Mouse (Mus musculus): ENCODE data around the gene Pgbd1. TPM values are rescaled to one million over a fixed set of nuclear protein-coding genes. Genes with fewer than 3 reads are reported as not detected.

Gene Pgbd1
- polyA plus RNA-seq (2015; fragmentation: Illumina TruSeq; extraction: RNeasy Lipid Tissue Mini Kit (QIAGEN cat#74804); ENCODE audit: insufficient read depth, low read depth, low replicate concordance): 0.50 TPM

DNA sequence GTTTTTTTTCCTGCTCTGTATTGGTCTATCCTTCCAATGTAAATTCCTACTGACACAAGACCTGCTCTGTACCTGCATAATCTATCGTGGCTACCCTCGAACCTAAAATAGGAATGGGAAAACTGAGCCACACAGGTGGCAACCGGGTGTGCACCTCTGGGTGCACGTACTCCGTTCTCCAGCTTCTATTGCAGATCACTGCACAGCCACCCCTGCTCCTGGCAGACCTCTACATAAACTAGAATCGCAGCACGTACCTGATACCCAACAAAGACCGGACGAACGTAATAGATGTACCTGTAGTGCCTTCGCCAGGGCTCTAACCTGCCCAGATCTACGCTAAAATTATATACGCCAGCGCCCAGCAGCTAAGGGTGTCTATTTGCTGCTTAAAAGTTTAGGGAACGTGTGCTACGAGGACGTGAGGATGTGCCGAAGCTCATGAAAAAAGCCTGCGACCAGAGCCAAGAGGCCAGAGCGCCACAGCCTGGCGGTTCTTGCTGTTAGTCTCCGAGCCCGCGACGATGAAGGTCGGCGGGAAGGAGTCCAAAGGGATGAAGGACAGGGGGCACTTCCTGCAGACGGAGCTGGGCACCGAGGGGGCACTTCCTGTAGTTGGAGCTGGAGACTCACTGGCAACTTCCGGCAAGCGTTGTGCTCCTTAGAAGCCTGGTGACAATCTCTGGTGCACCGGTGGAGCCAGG lies at the start of gene Pgbd1:
Gene Pgbd1 (minus strand): TSS at position 556 of the 704 bp plus-strand sequence.

GRCm38 (mm10) chr13:21478759-21479670 lies 38.2 kb upstream of the Pgbd1 start, which contains the start of the genes Zkscan4 and Gm10065:
Zkscan4 (plus strand) TSS chr13:21478907.
Gm10065 (minus strand) TSS chr13:21479441.

DNA sequence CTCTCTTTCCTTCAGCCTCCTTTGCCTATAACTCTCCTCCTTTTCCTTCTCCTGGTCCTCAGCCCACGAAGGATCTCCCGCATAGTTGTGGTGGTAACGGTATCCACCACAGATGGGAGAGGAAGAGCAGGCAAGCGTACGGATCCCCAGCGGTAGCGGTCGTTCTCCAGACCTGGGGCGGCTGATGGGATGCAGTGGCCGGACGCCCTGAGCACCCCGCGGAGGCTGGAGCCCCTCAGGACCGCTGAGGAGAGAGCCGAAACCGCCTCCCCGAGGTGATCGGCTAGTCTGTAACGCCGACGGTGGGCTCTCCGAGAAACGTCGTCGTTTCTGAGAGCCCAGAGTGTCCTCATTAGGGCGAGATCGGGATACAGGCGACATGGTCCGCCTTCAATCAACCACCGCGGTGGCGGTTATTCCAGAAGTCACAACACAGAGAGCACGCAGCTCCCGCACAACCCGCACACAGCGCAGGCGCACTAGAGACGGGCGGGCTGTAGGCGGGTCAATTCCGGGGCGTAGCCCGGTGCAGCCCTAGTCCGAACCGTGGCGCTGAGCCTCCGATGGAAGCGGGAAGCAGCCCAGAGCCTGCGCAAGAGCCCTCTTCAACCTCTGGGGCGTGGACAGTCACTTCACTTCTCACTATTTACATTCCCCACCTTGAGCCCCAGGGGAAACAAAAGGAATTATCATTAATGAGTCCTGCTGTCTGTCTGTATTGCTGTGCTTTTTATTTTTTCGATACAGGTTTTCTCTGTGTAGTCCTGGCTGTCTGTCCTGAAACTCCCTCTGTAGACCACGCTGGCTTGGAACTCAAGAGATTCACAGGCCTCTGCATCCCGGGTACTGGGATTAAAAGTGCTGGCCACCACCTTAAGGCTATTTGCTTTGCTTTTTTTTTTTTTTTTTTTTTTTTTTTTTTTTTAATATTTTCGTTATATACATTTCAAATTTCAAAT lies 27.5 kb upstream of the Pgbd1 start, which contains the start of gene Nkapl:
Gene Nkapl (minus strand): TSS at position 449 of the 959 bp plus-strand sequence.

DNA sequence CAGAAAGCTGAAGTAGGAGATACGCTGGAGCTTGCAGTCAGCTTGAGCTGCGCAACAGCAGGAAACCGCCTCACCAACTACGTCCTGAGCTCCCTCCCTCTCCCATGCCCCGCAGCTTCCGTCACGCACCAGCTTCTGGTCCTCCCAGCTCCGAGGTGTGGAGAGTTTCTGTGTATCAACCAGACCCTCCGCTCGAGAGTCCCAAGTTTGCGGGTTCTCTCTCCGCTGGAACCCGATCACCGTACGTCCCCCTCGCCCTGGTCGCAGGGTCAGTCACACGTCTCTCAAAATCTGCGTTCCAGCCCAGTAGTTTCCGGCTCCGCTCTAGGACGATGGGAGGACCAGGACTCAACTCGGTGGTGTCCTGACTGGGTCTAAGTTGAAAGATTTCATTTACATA lies 12.6 kb upstream of the Pgbd1 start, which contains the start of gene Zscan26:
Gene Zscan26 (minus strand): TSS at position 282 of the 400 bp plus-strand sequence.

DNA sequence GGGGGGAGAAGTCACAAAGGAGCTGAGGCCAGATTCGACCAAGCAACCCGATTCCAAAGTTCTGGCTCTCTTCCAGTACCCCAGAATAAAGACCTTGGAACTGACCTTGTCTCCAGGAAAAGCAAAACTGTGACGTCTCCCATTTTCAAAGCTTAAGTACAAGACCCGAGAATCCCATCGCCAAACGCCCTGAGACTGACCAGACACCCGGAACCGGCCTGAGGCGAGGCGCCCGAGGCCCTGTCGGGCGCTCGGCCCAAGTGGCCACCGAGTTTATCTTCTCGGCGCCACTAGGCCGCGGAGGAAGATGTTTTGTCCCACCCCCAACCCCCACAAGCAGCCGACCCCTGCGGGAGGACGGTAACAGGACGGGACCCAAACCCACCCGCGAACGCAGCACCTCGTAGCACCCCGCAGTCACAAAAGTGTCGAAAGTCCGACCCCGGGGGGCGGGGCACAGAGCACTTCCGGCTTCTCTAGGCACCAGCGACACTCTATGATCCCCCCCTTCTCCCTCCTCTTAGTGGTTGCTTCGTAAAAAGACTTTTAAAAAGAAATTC lies 38.5 kb downstream of the Pgbd1 start, which contains the start of gene Zkscan3:
Gene Zkscan3 (minus strand): TSS at position 469 of the 560 bp plus-strand sequence.

Other genes with a start within 250 kb of the Pgbd1 start
- 1.3 TPM for gene Gpx5, start 148.3 kb downstream of the Pgbd1 start, polyA plus RNA-seq (2015; fragmentation: Illumina TruSeq; extraction: RNeasy Lipid Tissue Mini Kit (QIAGEN cat#74804); ENCODE audit: insufficient read depth, low read depth, low replicate concordance)
- not detected for gene Gpx6, start 128.9 kb downstream of the Pgbd1 start, polyA plus RNA-seq (2015; fragmentation: Illumina TruSeq; extraction: RNeasy Lipid Tissue Mini Kit (QIAGEN cat#74804); ENCODE audit: insufficient read depth, low read depth, low replicate concordance)
- gene Olfr1367, start 94.1 kb downstream of the Pgbd1 start, polyA plus RNA-seq (2015; fragmentation: Illumina TruSeq; extraction: RNeasy Lipid Tissue Mini Kit (QIAGEN cat#74804); ENCODE audit: insufficient read depth, low read depth, low replicate concordance): not detected
- gene Zscan12, start 78.2 kb downstream of the Pgbd1 start, polyA plus RNA-seq (2015; fragmentation: Illumina TruSeq; extraction: RNeasy Lipid Tissue Mini Kit (QIAGEN cat#74804); ENCODE audit: insufficient read depth, low read depth, low replicate concordance): 1.2 TPM
- gene Zkscan3, start 38.3 kb downstream of the Pgbd1 start, polyA plus RNA-seq (2015; fragmentation: Illumina TruSeq; extraction: RNeasy Lipid Tissue Mini Kit (QIAGEN cat#74804); ENCODE audit: insufficient read depth, low read depth, low replicate concordance): 19.2 TPM
- 20.8 TPM for gene Zscan26, start 12.7 kb upstream of the Pgbd1 start, polyA plus RNA-seq (2015; fragmentation: Illumina TruSeq; extraction: RNeasy Lipid Tissue Mini Kit (QIAGEN cat#74804); ENCODE audit: insufficient read depth, low read depth, low replicate concordance)
- gene Nkapl, start 27.5 kb upstream of the Pgbd1 start, polyA plus RNA-seq (2015; fragmentation: Illumina TruSeq; extraction: RNeasy Lipid Tissue Mini Kit (QIAGEN cat#74804); ENCODE audit: insufficient read depth, low read depth, low replicate concordance): not detected
- gene Zkscan4, start 37.8 kb upstream of the Pgbd1 start, polyA plus RNA-seq (2015; fragmentation: Illumina TruSeq; extraction: RNeasy Lipid Tissue Mini Kit (QIAGEN cat#74804); ENCODE audit: insufficient read depth, low read depth, low replicate concordance): 0.92 TPM
- not detected for gene Gm10065, start 38.4 kb upstream of the Pgbd1 start, polyA plus RNA-seq (2015; fragmentation: Illumina TruSeq; extraction: RNeasy Lipid Tissue Mini Kit (QIAGEN cat#74804); ENCODE audit: insufficient read depth, low read depth, low replicate concordance)
- gene AK157302, start 54.2 kb upstream of the Pgbd1 start, polyA plus RNA-seq (2015; fragmentation: Illumina TruSeq; extraction: RNeasy Lipid Tissue Mini Kit (QIAGEN cat#74804); ENCODE audit: insufficient read depth, low read depth, low replicate concordance): not detected
- gene Gm11273, start 60.4 kb upstream of the Pgbd1 start, polyA plus RNA-seq (2015; fragmentation: Illumina TruSeq; extraction: RNeasy Lipid Tissue Mini Kit (QIAGEN cat#74804); ENCODE audit: insufficient read depth, low read depth, low replicate concordance): not detected
- 2.1 TPM for gene Zkscan8, start 90.1 kb upstream of the Pgbd1 start, polyA plus RNA-seq (2015; fragmentation: Illumina TruSeq; extraction: RNeasy Lipid Tissue Mini Kit (QIAGEN cat#74804); ENCODE audit: insufficient read depth, low read depth, low replicate concordance)
- gene Olfr1366, start 101.8 kb upstream of the Pgbd1 start, polyA plus RNA-seq (2015; fragmentation: Illumina TruSeq; extraction: RNeasy Lipid Tissue Mini Kit (QIAGEN cat#74804); ENCODE audit: insufficient read depth, low read depth, low replicate concordance): not detected
- not detected for gene Olfr1535, start 118.8 kb upstream of the Pgbd1 start, polyA plus RNA-seq (2015; fragmentation: Illumina TruSeq; extraction: RNeasy Lipid Tissue Mini Kit (QIAGEN cat#74804); ENCODE audit: insufficient read depth, low read depth, low replicate concordance)
- not detected for gene Olfr1364, start 140.7 kb upstream of the Pgbd1 start, polyA plus RNA-seq (2015; fragmentation: Illumina TruSeq; extraction: RNeasy Lipid Tissue Mini Kit (QIAGEN cat#74804); ENCODE audit: insufficient read depth, low read depth, low replicate concordance)
- not detected for gene Olfr1362, start 173.0 kb upstream of the Pgbd1 start, polyA plus RNA-seq (2015; fragmentation: Illumina TruSeq; extraction: RNeasy Lipid Tissue Mini Kit (QIAGEN cat#74804); ENCODE audit: insufficient read depth, low read depth, low replicate concordance)
- gene Olfr11, start 201.5 kb upstream of the Pgbd1 start, polyA plus RNA-seq (2015; fragmentation: Illumina TruSeq; extraction: RNeasy Lipid Tissue Mini Kit (QIAGEN cat#74804); ENCODE audit: insufficient read depth, low read depth, low replicate concordance): not detected
- not detected for gene Olfr1361, start 222.3 kb upstream of the Pgbd1 start, polyA plus RNA-seq (2015; fragmentation: Illumina TruSeq; extraction: RNeasy Lipid Tissue Mini Kit (QIAGEN cat#74804); ENCODE audit: insufficient read depth, low read depth, low replicate concordance)
- gene Olfr1360, start 236.3 kb upstream of the Pgbd1 start, polyA plus RNA-seq (2015; fragmentation: Illumina TruSeq; extraction: RNeasy Lipid Tissue Mini Kit (QIAGEN cat#74804); ENCODE audit: insufficient read depth, low read depth, low replicate concordance): not detected

Measured in pancreas, adult 10 weeks (tissue).